Mouse (Mus musculus) heart, postnatal 0 days (tissue): ENCODE results near the gene 1700088E04Rik.

Source experiments
- CTCF ChIP-seq: IDR thresholded peaks from 2 replicates; pipeline ENCODE4 v1.5.1; 2016; ENCODE audit warnings: antibody characterized with exemption, control low read depth, low read depth
- EP300 ChIP-seq: IDR thresholded peaks from 2 replicates; pipeline ENCODE4 v1.6.1; 2016; ENCODE audit warnings: antibody characterized with exemption, low read depth

GRCm38 (mm10) chr15:79133191-79133661, 7.8 kb downstream of the 1700088E04Rik start:
- TF ChIP-seq CTCF (no peak), EP300 (no peak)
